Mouse (Mus musculus) spleen, adult 2 months (tissue): ENCODE results near the gene Unc13d.

ENCODE experiments used
- CTCF ChIP-seq: fragments of 200-500 bp; IDR thresholded peaks from 2 replicates; pipeline ENCODE4 v1.5.1; 2011; ENCODE audit warnings: mild to moderate bottlenecking, inconsistent platforms; ENCODE audit not compliant: insufficient read depth, insufficient read length, insufficient replicate concordance; ENCODE audit errors: extremely low read depth
- POLR2A ChIP-seq: fragments of 200-500 bp; IDR thresholded peaks from 2 replicates; pipeline ENCODE4 v1.6.1; 2011; ENCODE audit warnings: low read depth, low read length, inconsistent platforms

DNA sequence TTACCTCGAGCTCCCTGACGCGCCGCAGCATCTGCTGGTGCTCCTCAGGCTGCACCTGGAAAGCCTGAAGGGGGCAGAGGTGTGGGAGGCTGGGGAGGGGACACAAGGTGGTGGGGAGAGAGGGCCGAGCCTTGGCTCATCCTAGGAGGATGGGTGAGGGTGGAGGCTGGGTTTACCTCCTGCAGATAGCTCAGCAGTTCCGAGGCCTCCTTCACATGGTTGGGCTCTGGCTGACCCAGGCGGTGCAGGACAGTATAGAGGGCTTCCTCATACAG, 1.6 kb downstream of the Unc13d start:
- no peak for TF ChIP-seq POLR2A
- TF ChIP-seq CTCF, result no peak
